Mouse (Mus musculus) lung, embryonic 16.5 days (tissue): ENCODE measurements around the gene Mapk8ip1. TPM values are rescaled to one million over a fixed set of nuclear protein-coding genes. Genes with fewer than 3 reads are reported as not detected.

Experiments used
- ATAC-seq: fragments of 200-750 bp; cut with Nextera tagmentation; 2 replicates; pipeline ENCODE4 v1.8.0; 2017; ENCODE audit warnings: low read depth, mild to moderate bottlenecking, moderate library complexity
- H3K27ac ChIP-seq: fragments of 300-500 bp; sonication (generic); 2 replicates; pipeline ENCODE4 v1.5.1; 2014; ENCODE audit warnings: mild to moderate bottlenecking, control low read depth, low read length
- H3K27me3 ChIP-seq: fragments of 300-500 bp; sonication (generic); 2 replicates; pipeline ENCODE4 v1.6.1; 2014; ENCODE audit warnings: low read depth, low read length, mixed read lengths; ENCODE audit not compliant: control insufficient read depth, insufficient read depth
- H3K36me3 ChIP-seq: fragments of 300-500 bp; sonication (generic); 2 replicates; pipeline ENCODE4 v1.6.1; 2014; ENCODE audit warnings: low read length; ENCODE audit not compliant: control insufficient read depth, insufficient read depth
- H3K4me1 ChIP-seq: fragments of 300-500 bp; sonication (generic); replicated peaks from 2 replicates; pipeline ENCODE4 v1.6.1; 2014; ENCODE audit warnings: low read length, mixed read lengths; ENCODE audit not compliant: control insufficient read depth, insufficient read depth
- H3K4me2 ChIP-seq: fragments of 300-500 bp; sonication (generic); 2 replicates; pipeline ENCODE4 v1.6.1; 2014; ENCODE audit warnings: low read depth, low read length, control low read depth
- H3K4me3 ChIP-seq: fragments of 300-500 bp; sonication (generic); 2 replicates; pipeline ENCODE4 v1.5.1; 2014; ENCODE audit warnings: mild to moderate bottlenecking, low read length, control low read depth
- H3K9ac ChIP-seq: fragments of 300-500 bp; sonication (generic); 2 replicates; pipeline ENCODE4 v1.6.1; 2014; ENCODE audit warnings: low read length, control low read depth
- H3K9me3 ChIP-seq: fragments of 300-500 bp; sonication (generic); 2 replicates; pipeline ENCODE4 v1.6.1; 2016; ENCODE audit warnings: low read length; ENCODE audit not compliant: control insufficient read depth
- WGBS: fragments of 180-500 bp; shearing (Covaris S2); extraction: QIAGEN DNeasy Blood & Tissue Kit; methylation state at CpG from one replicate; pipeline ENCODE4 v1.1.7; 2014; 5-methylcytosine and 5-hydroxymethylcytosine counted together
- polyA plus RNA-seq: library from polyadenylated mRNA; unstranded; fragments of >200 nt; fragmentation: Nextera tagmentation; extraction: Ambion mirVana; gene quantifications from 2 replicates; pipeline ENCODE4 v1.2.1, GENCODE M21; 2015

Mapk8ip1 gene
- polyA plus RNA-seq, 1 experiment from 2014 or later = 11.0 TPM

DNA sequence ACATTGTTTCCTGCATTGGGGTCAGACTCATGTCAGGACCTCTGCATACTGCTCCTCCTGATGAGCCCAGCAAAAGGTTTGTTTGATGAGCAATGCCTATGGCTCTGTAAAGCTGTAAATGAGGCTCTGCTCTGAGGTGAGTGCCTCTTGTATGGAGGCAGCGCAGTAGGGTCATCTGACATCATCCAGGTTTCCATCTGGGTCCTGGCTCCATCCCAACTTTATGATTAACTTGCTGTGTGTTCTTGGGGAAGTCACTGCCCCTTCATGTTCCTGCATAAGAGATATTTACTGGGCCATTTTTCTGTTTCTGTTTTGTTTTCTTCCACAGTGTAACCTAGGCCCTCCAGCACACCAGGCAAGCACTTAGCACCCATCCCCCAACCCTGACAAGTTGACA lies 3.6 kb downstream of the Mapk8ip1 start:
- H3K4me2 ChIP-seq = no peak overlapping the region
- H3K4me3 ChIP-seq = no peak overlapping the region
- H3K9ac ChIP-seq = no peak overlapping the region
- whole genome bisulfite sequencing = 81% methylated on average over 1 of the region's 1 CpGs
- ATAC-seq = no peak
- no peaks in the 10 kb centered on the region for H3K9me3 ChIP-seq
- no peak overlapping the region for H3K27ac ChIP-seq
- peaks cover 8% of the 10 kb centered on the region for H3K27me3 ChIP-seq
- peaks cover 8% of the 10 kb centered on the region for H3K4me1 ChIP-seq
- no peaks in the 10 kb centered on the region for H3K36me3 ChIP-seq

DNA sequence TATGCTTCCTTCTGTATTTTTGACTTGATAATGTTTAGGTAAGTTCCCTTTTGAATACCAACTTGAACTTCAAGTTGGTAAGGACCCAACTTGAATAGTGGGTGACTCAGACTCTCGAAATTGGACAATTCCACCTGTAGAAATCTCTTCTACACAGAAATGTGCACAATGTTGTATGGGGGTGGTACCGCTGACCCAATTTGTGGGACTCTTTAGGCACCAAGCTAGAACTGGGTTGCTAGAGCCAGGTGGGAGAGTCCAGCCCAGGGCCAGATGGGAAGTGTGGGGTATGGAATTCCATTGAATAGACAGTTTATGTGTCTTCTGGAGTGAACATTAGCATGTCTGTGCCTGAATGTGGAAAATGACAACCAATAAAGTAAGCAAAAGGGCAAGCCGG lies 5.5 kb downstream of the Mapk8ip1 start:
- H3K4me2 ChIP-seq = no peak overlapping the region
- peaks cover 5% of the 10 kb centered on the region for H3K27me3 ChIP-seq
- peaks cover 11% of the 10 kb centered on the region for H3K4me1 ChIP-seq
- 79% methylated on average over 3 of the region's 3 CpGs for WGBS
- H3K27ac ChIP-seq = no peak overlapping the region
- no peaks in the 10 kb centered on the region for H3K36me3 ChIP-seq
- H3K9ac ChIP-seq = no peak overlapping the region
- no peaks in the 10 kb centered on the region for H3K9me3 ChIP-seq
- no peak overlapping the region for H3K4me3 ChIP-seq
- no peak for ATAC-seq

DNA sequence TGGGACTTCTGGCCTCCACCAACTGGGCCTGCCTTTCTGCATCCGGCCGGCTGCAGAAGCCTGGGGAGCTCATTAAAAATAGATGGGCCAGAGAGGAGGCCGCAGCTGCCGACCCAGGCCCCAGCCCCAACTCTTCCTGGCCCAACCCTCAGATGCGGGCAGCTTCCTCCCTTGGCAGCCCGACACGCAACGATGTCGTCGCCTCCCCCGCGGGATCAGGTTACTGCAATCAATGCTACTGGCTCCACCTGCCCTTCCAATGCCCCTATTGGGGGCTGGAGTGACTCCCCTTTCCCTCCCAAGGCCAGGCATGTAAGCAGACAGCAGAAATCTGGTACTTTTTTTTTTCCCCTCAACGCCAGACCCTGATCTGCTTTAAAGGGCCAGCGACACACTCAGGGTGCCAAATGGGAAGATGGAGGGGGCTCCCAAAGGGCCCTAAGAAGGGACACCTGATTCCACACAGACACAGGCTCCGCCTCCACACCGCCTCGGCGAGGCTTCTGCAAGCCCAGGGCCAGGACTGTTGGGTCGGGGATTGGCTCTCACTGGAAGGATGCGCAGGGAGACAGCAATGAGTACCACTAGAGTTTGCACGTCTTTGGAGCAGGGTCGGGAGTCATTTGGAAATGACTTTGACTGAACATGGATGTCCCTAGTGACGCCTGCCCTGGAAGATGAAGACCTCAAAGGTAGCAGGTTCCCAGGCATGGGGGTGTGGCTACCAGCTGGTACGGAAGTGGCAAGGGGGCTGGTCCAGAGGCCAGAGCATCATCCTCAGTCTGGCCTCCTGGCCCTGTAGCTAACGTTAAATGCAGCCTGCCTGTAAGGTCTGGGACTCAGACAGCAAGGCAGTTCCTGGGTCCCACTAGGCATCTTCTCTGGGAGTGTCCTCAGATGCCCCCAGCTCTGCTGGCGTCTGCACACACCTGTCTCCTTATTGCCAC lies 8.5 kb downstream of the Mapk8ip1 start:
- WGBS = 3% methylated on average over 26 of the region's 26 CpGs
- H3K27ac ChIP-seq = no peak overlapping the region
- ATAC-seq = no peak

DNA sequence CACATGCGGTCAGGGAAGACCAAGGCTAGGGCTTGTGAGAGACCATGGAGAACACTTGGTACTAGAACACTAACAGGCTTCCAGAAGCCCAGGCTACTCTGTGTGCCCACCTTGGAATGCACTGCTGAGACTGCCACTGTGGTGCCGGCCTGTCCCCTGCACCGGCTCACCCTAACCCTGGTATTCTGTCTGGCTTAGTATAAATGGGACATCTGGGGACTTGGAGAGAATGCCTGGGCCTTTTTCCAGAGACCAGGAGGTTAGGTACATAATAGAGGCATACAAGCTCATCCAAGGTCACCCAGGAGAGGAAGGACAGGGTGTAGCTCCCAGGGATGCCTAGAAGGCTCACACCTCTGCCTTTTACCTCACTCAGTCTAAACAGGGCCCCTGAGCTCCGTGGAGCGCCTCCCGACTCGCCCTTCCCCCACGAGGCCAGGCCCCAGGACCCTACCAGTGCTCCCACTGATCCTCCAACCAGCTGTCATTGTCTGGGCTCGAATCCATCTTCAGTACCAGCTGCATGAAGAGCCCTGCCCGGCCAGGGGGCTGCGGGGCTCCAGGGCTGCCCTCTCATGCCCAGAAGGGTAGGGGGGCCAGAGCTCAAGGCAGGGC lies 9.3 kb downstream of the Mapk8ip1 start:
- Histone ChIP-seq H3K4me1 (peaks cover 26% of the 10 kb centered on the region), H3K4me3 (peak overlapping the region; percentile 27), H3K4me2 (peak overlapping the region; percentile 42), H3K27me3 (peaks cover 2% of the 10 kb centered on the region; the same call in 1 of the 2 replicates), H3K36me3 (no peaks in the 10 kb centered on the region), H3K9me3 (no peaks in the 10 kb centered on the region), H3K27ac (no peak overlapping the region), H3K9ac (peak overlapping the region; percentile 47; the same call in 1 of the 2 replicates)
- 22% methylated on average over 11 of the region's 11 CpGs for WGBS
- no peak for ATAC-seq

More for the DNA sequence above, 8.5 kb downstream of the Mapk8ip1 start:
- no peaks in the 10 kb centered on the region for H3K9me3 ChIP-seq
- H3K9ac ChIP-seq = peak overlapping the region; percentile 47; the same call in 1 of the 2 replicates
- peaks cover 26% of the 10 kb centered on the region for H3K4me1 ChIP-seq
- peak overlapping the region; percentile 27 for H3K4me3 ChIP-seq
- H3K27me3 ChIP-seq = peaks cover 2% of the 10 kb centered on the region; the same call in 1 of the 2 replicates
- H3K36me3 ChIP-seq = no peaks in the 10 kb centered on the region
- peak overlapping the region; percentile 42 for H3K4me2 ChIP-seq

DNA sequence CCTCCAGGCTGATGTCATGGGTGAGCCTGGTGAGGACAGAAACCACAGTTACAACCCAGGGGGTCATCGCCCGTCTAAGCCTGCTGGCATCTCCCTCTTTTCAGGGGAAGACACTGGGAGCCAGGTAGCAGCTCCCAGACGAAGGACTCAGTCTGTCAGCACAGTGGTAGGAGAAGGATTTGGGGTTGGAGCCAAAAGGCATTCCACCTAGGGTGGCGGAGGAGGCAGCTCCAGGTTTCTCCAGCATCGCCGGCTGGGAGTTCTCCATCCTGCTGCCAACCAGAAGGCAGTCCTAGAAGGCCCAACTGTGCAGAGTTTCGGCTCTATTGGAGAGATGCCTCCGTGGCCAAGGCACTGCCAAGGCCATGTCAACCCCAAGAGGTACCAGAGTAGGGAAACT lies 9.9 kb downstream of the Mapk8ip1 start:
- no peaks in the 10 kb centered on the region for H3K9me3 ChIP-seq
- no peak for ATAC-seq
- H3K36me3 ChIP-seq = peaks cover 2% of the 10 kb centered on the region; the same call in 1 of the 2 replicates
- WGBS = 82% methylated on average over 8 of the region's 8 CpGs
- no peak overlapping the region for H3K4me3 ChIP-seq
- no peak overlapping the region for H3K4me2 ChIP-seq
- H3K27ac ChIP-seq = no peak overlapping the region
- H3K9ac ChIP-seq = no peak overlapping the region
- peaks cover 2% of the 10 kb centered on the region; the same call in 1 of the 2 replicates for H3K27me3 ChIP-seq
- H3K4me1 ChIP-seq = peaks cover 26% of the 10 kb centered on the region

DNA sequence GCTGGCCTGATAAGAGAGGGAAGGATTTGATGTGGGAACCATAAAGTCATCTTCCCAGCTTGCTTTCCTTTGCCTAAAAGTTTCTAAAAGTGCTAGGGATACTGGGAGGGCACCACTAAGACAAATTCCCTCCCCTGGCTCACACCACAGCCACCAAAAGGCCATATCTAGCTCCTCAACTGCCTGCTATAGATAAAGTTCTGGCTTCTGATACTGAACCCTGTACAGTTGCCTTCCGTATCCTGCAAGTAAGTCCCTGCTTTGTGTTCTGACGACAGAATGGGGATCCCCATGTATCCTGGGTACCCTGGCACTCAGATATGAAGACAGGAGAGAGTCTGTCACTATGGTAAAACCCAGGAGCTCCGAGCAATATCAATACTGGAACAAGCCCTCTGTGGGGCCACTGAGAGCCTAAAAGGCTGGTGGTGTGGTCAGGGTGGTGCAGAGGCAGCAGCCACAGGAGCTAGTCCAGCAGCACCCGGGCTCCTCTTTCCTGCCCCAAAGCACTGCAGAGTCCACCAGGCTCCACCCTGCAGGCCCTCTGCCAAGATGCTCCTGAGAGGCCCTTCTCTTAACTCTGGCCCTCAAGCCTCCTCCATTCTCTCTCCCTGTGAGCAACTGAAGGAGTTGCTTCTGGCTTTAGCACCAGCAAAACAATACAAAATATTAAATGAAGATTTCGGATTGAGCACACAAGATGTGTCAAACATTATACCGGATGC lies 10.7 kb downstream of the Mapk8ip1 start:
- Histone ChIP-seq H3K9ac (no peak overlapping the region), H3K4me1 (peaks cover 26% of the 10 kb centered on the region), H3K4me3 (no peak overlapping the region), H3K27me3 (peaks cover 2% of the 10 kb centered on the region; the same call in 1 of the 2 replicates), H3K27ac (no peak overlapping the region), H3K9me3 (no peaks in the 10 kb centered on the region), H3K36me3 (peaks cover 3% of the 10 kb centered on the region; the same call in 1 of the 2 replicates), H3K4me2 (no peak overlapping the region)
- no peak for ATAC-seq
- 56% methylated on average over 6 of the region's 6 CpGs for WGBS

DNA sequence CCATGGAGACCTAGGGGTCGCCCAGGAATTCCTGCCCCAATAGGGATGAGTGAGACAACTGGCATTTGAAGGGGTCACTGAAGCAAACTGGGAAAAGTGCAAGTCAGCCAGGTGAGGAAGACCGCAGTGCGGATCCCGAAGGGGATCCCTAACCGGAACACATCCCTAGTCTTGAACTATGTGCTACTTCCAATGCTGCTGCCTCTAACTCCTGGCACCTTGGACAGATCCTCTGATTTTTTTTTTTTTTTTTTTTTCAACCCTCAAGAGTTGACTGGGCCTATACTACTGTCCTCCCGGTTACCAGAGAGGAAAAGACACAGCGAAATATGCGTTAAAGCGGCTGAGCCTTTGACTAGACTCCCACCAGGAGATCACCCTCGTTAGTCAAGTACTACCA lies 11.4 kb downstream of the Mapk8ip1 start:
- H3K4me1 ChIP-seq = peaks cover 26% of the 10 kb centered on the region
- H3K4me2 ChIP-seq = peak overlapping the region; percentile 83
- H3K36me3 ChIP-seq = peaks cover 3% of the 10 kb centered on the region
- H3K4me3 ChIP-seq = peak overlapping the region; percentile 69
- WGBS = 3% methylated on average over 10 of the region's 10 CpGs
- no peak overlapping the region; the same call in 1 of the 2 replicates for H3K27ac ChIP-seq
- peak overlapping the region; percentile 69 for H3K9ac ChIP-seq
- peaks cover 2% of the 10 kb centered on the region; the same call in 1 of the 2 replicates for H3K27me3 ChIP-seq
- no peaks in the 10 kb centered on the region for H3K9me3 ChIP-seq
- ATAC-seq = peak; percentile 37; the same call in 1 of the 2 replicates

DNA sequence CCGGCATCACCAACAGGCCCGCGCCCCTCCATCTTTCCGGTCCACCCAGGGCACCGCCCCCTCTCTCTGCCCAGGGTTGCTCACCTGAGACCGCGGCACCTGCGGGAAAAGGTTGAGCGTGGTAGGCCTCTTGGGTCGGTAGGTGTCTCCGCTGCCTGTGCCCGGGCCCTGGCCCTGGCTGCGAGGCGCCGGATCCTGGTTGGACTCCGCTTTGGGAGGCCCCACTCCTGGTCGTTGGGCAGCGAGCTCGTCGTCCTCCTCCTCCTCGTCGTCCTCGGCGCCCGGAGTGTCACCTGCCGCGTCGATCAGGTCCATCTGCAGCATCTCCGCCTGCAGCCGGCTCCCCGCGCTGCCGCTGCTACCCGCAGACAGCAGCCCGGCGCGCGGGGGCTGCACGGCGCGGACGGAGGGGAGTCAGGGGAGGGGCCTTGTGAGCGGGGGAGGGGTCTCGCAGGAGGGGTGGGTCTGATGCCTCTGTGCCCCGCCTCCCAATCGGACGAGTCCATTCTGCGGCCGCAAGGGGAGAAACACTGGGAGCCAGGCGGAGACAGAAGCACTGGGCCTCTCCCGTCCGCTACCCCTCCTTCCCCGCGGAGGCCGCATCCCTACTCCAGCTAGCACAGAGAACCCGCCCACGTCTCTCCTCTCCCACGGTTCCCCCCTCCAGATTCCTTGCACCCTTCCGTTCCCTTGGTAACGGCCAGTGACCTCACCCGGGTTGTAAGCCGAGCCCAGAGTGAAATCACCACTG lies 12.0 kb downstream of the Mapk8ip1 start:
- no peaks in the 10 kb centered on the region for H3K9me3 ChIP-seq
- H3K4me2 ChIP-seq = peak overlapping the region; percentile 83
- H3K9ac ChIP-seq = peak overlapping the region; percentile 69
- H3K27me3 ChIP-seq = peaks cover 2% of the 10 kb centered on the region; the same call in 1 of the 2 replicates
- H3K27ac ChIP-seq = peak overlapping the region; percentile 71
- peaks cover 5% of the 10 kb centered on the region for H3K36me3 ChIP-seq
- ATAC-seq = peak; percentile 88
- H3K4me3 ChIP-seq = peak overlapping the region; percentile 69
- WGBS = under 1% methylated on average over 57 of the region's 62 CpGs
- H3K4me1 ChIP-seq = peaks cover 26% of the 10 kb centered on the region
